Mouse (Mus musculus): ENCODE measurements around the gene Ccl28. TPM values are rescaled to one million over a fixed set of nuclear protein-coding genes. Genes with fewer than 3 reads are reported as not detected.
A peak's percentile ranks its signal among the peaks of the same experiment; 100 is the strongest.
"Not testable (repeated sequence)": the region's sequence is repeated elsewhere in the genome, so short reads cannot be mapped to it uniquely, and the experiment has no call there.

The Ccl28 gene
- 0.10 and 0.11 TPM in 2 replicates for polyA plus RNA-seq (2016; fragmentation: Nextera tagmentation; extraction: Ambion mirVana)

GRCm38 (mm10) chr13:119623634-119624033 is at the start of gene Ccl28:
TSS of gene Ccl28 (plus strand) at chr13:119623819.
- Histone ChIP-seq H3K36me3 (no peaks in the 10 kb centered on the region), H3K27ac (replicated peaks) (no peak within 1 kb of the TSS), H3K9me3 (replicated peaks) (no peaks in the 10 kb centered on the region; the same call in 1 of the 2 replicates), H3K4me1 (no peaks in the 10 kb centered on the region), H3K27me3 (ENCODE audit: low read depth, poor library complexity, severe bottlenecking) (no peaks in the 10 kb centered on the region), H3K4me3 (no peak within 1 kb of the TSS)
- 85% methylated on average over 6 of the region's 6 CpGs for WGBS
- DNase-seq (ENCODE audit: low spot score), result no peak

- not testable (repeated sequence) for H3K4me1 ChIP-seq; H3K4me3 ChIP-seq; H3K27me3 ChIP-seq (ENCODE audit: low read depth, poor library complexity, severe bottlenecking); H3K27ac ChIP-seq (replicated peaks); H3K36me3 ChIP-seq
- peaks cover 15% of the 10 kb centered on the region for H3K9me3 ChIP-seq (replicated peaks)
- DNase-seq (ENCODE audit: low spot score), result peak; percentile 81
- 71% methylated on average over 16 of the region's 16 CpGs for WGBS
These were observed 27.1 kb upstream of the Ccl28 start for GRCm38 (mm10) chr13:119596321-119597211.

GRCm38 (mm10) chr13:119598466-119598865 is 25.2 kb upstream of the Ccl28 start:
- peaks cover 15% of the 10 kb centered on the region for H3K9me3 ChIP-seq (replicated peaks)
- not testable (repeated sequence) for H3K4me1 ChIP-seq; H3K36me3 ChIP-seq; H3K27ac ChIP-seq (replicated peaks); H3K27me3 ChIP-seq (ENCODE audit: low read depth, poor library complexity, severe bottlenecking); H3K4me3 ChIP-seq
- peak; percentile 44 for DNase-seq (ENCODE audit: low spot score)

GRCm38 (mm10) chr13:119599066-119599465 is 24.6 kb upstream of the Ccl28 start:
- not testable (repeated sequence) for H3K27me3 ChIP-seq (ENCODE audit: low read depth, poor library complexity, severe bottlenecking); H3K36me3 ChIP-seq; DNase-seq (ENCODE audit: low spot score); H3K27ac ChIP-seq (replicated peaks); H3K4me1 ChIP-seq; H3K4me3 ChIP-seq
- WGBS, result 71% methylated on average over 12 of the region's 12 CpGs
- peaks cover 21% of the 10 kb centered on the region for H3K9me3 ChIP-seq (replicated peaks)

GRCm38 (mm10) chr13:119599498-119599897 is 24.1 kb upstream of the Ccl28 start:
- H3K27ac ChIP-seq (replicated peaks); DNase-seq (ENCODE audit: low spot score); H3K36me3 ChIP-seq; H3K4me1 ChIP-seq; H3K4me3 ChIP-seq; H3K27me3 ChIP-seq (ENCODE audit: low read depth, poor library complexity, severe bottlenecking): not testable (repeated sequence)
- peaks cover 25% of the 10 kb centered on the region for H3K9me3 ChIP-seq (replicated peaks)
- WGBS, result 57% methylated on average over 2 of the region's 2 CpGs

- H3K27me3 ChIP-seq (ENCODE audit: low read depth, poor library complexity, severe bottlenecking); H3K4me1 ChIP-seq; H3K36me3 ChIP-seq; H3K4me3 ChIP-seq; H3K27ac ChIP-seq (replicated peaks): not testable (repeated sequence)
- peaks cover 28% of the 10 kb centered on the region for H3K9me3 ChIP-seq (replicated peaks)
- DNase-seq (ENCODE audit: low spot score), result peak; percentile 80
These were observed 23.5 kb upstream of the Ccl28 start for GRCm38 (mm10) chr13:119600166-119600565.

- not testable (repeated sequence) for H3K27me3 ChIP-seq (ENCODE audit: low read depth, poor library complexity, severe bottlenecking); H3K36me3 ChIP-seq; H3K4me3 ChIP-seq; H3K27ac ChIP-seq (replicated peaks); H3K4me1 ChIP-seq
- WGBS, result 54% methylated on average over 13 of the region's 13 CpGs
- peaks cover 13% of the 10 kb centered on the region for H3K9me3 ChIP-seq (replicated peaks)
- peak; percentile 83 for DNase-seq (ENCODE audit: low spot score)
These were observed 20.8 kb upstream of the Ccl28 start for GRCm38 (mm10) chr13:119602688-119603331.

- not testable (repeated sequence) for H3K4me3 ChIP-seq; H3K36me3 ChIP-seq; H3K27me3 ChIP-seq (ENCODE audit: low read depth, poor library complexity, severe bottlenecking); H3K27ac ChIP-seq (replicated peaks); H3K4me1 ChIP-seq; DNase-seq (ENCODE audit: low spot score)
- 92% methylated on average over 8 of the region's 8 CpGs for WGBS
- H3K9me3 ChIP-seq (replicated peaks), result peaks cover 13% of the 10 kb centered on the region
These were observed 19.7 kb upstream of the Ccl28 start for GRCm38 (mm10) chr13:119603890-119604289.

- not testable (repeated sequence) for H3K27me3 ChIP-seq (ENCODE audit: low read depth, poor library complexity, severe bottlenecking); DNase-seq (ENCODE audit: low spot score); H3K4me3 ChIP-seq; H3K36me3 ChIP-seq; H3K27ac ChIP-seq (replicated peaks); H3K4me1 ChIP-seq
- peaks cover 13% of the 10 kb centered on the region for H3K9me3 ChIP-seq (replicated peaks)
- 92% methylated on average over 8 of the region's 9 CpGs for WGBS
These were observed 19.3 kb upstream of the Ccl28 start for GRCm38 (mm10) chr13:119604322-119604721.

GRCm38 (mm10) chr13:119618841-119619240 is 4.8 kb upstream of the Ccl28 start:
- H3K36me3 ChIP-seq, result no peaks in the 10 kb centered on the region
- 86% methylated on average over 3 of the region's 3 CpGs for WGBS
- DNase-seq (ENCODE audit: low spot score), result no peak
- no peaks in the 10 kb centered on the region for H3K4me1 ChIP-seq
- H3K27me3 ChIP-seq (ENCODE audit: low read depth, poor library complexity, severe bottlenecking), result no peaks in the 10 kb centered on the region
- H3K4me3 ChIP-seq, result no peak overlapping the region
- no peak overlapping the region for H3K27ac ChIP-seq (replicated peaks)
- H3K9me3 ChIP-seq (replicated peaks), result no peaks in the 10 kb centered on the region; the same call in 1 of the 2 replicates

- no peak for DNase-seq (ENCODE audit: low spot score)
These were observed 3.9 kb upstream of the Ccl28 start for GRCm38 (mm10) chr13:119619735-119620134.

GRCm38 (mm10) chr13:119625952-119626351 is 2.3 kb downstream of the Ccl28 start:
- H3K36me3 ChIP-seq, H3K4me3 ChIP-seq: not testable (repeated sequence)

More at GRCm38 (mm10) chr13:119619735-119620134, 3.9 kb upstream of the Ccl28 start:
- Histone ChIP-seq H3K27me3 (ENCODE audit: low read depth, poor library complexity, severe bottlenecking) (no peaks in the 10 kb centered on the region), H3K4me3 (no peak overlapping the region), H3K27ac (replicated peaks) (no peak overlapping the region), H3K9me3 (replicated peaks) (no peaks in the 10 kb centered on the region; the same call in 1 of the 2 replicates), H3K4me1 (no peaks in the 10 kb centered on the region), H3K36me3 (no peaks in the 10 kb centered on the region)
- WGBS, result 87% methylated on average over 3 of the region's 3 CpGs

More at GRCm38 (mm10) chr13:119625952-119626351, 2.3 kb downstream of the Ccl28 start:
- H3K4me1 ChIP-seq; H3K9me3 ChIP-seq (replicated peaks); H3K27me3 ChIP-seq (ENCODE audit: low read depth, poor library complexity, severe bottlenecking); H3K27ac ChIP-seq (replicated peaks); DNase-seq (ENCODE audit: low spot score): not testable (repeated sequence)
- 87% methylated on average over 5 of the region's 5 CpGs for WGBS
